Mouse (Mus musculus) thymus, adult 2 months (tissue): ENCODE measurements around the gene Gpc6.

Source experiments
- CTCF ChIP-seq: fragments of 200-500 bp; IDR thresholded peaks from 2 replicates; pipeline ENCODE4 v1.5.1; 2012; ENCODE audit warnings: mild to moderate bottlenecking, control low read depth, low read length, moderate library complexity, borderline replicate concordance; ENCODE audit not compliant: control insufficient read depth, poor library complexity, insufficient read depth; ENCODE audit errors: extremely low read depth
- POLR2A ChIP-seq: fragments of 200-500 bp; IDR thresholded peaks from 2 replicates; pipeline ENCODE4 v1.6.1; 2012; ENCODE audit warnings: mild to moderate bottlenecking, low read length, control low read depth, moderate library complexity; ENCODE audit not compliant: control insufficient read depth, poor library complexity, insufficient read depth; ENCODE audit errors: extremely low read depth

DNA sequence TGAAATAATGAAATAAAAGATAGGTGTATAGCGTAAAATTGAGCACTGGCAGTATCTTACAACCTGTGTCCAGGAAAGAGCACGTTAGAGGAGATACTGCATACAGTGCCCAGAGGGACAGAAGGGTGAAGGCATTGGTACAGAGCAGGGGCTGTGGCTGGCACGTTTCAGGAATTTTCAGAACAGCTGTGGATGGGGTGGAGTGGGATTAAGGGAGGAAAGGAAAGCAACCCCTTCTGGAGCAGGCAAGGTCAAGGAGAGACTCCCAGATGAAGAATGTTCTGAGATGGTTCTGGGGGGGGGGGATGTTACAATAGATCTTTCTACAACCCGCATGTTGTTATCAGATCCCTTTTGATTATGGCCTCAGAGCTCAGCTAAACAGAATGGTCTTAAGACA, 331.1 kb downstream of the Gpc6 start:
- TF ChIP-seq CTCF (no peak), POLR2A (no peak)
